ENCODE assay signal across 10 mouse cellular contexts in the genomic region with DNA sequence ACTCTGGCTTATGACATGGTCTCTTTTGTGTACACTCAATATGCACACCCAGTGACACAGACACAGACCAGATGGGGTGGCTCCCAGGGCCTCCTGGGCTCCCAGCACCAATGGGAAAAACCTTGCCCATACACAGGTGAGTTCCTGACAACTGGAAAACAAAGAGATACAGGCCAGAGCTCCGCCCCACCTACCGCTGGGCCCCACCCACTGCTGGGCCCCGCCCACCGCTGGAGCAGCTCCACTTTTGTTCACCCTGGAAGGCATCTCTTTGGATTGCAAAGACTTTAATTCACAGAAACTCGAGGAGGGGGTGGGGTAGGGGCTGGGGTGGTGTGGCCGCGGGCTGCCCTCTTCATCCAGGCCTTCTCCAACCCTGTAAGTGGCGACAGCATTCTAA. TPM values are rescaled to one million over a fixed set of nuclear protein-coding genes. Genes with fewer than 3 reads are reported as not detected.
A peak's percentile ranks its signal among the peaks of the same experiment; 100 is the strongest.
DNase-seq lines count a peak whose midpoint lies in the region; ATAC-seq and TF ChIP-seq lines count a peak whose summit lies in the region.
"Had no signal": no experiment of that assay in that cellular context is flagged by ENCODE, and none has a peak within 500 bp of the region (broad histone marks: within the 10 kb centered on the region; RNA-seq: fewer than 3 reads in every experiment).

No protein-coding gene starts in this region.

- WGBS in kidney, postnatal 0 days, result 41% methylated on average over 8 of the region's 8 CpGs
- 36% methylated on average over 8 of the region's 8 CpGs for WGBS in lung, postnatal 0 days

- H3K9me3 ChIP-seq in kidney, postnatal 0 days (replicated peaks; ENCODE audit: low read length), result no peaks in the 10 kb centered on the region
- H3K9me3 ChIP-seq in ES-E14 (ENCODE audit: control insufficient read depth, insufficient read depth, low read depth, low read length), result no peaks in the 10 kb centered on the region
- H3K9me3 ChIP-seq in lung, postnatal 0 days (ENCODE audit: low read length), result no peaks in the 10 kb centered on the region

- H3K27me3 ChIP-seq in kidney, postnatal 0 days (ENCODE audit: insufficient read depth, low read length), result no peaks in the 10 kb centered on the region
- H3K27me3 ChIP-seq in lung, postnatal 0 days (replicated peaks; ENCODE audit: insufficient read depth, low read length), result no peaks in the 10 kb centered on the region

- H3K27ac ChIP-seq in kidney, postnatal 0 days, result 0 out of 2 replicates have a peak overlapping the region, but pooled peaks have one; percentile 6
- no peak overlapping the region for H3K27ac ChIP-seq in ES-E14 (ENCODE audit: insufficient read depth, low read depth, low read length, poor library complexity, severe bottlenecking)
- no peak overlapping the region for H3K27ac ChIP-seq in lung, postnatal 0 days (ENCODE audit: low read length)

- no peak for TF ChIP-seq CTCF in kidney, postnatal 0 days (IDR thresholded peaks at IDR 0.05; ENCODE audit: low read depth)
- TF ChIP-seq CTCF in lung, postnatal 0 days (IDR thresholded peaks at IDR 0.05), result no peak

- no peaks in the 10 kb centered on the region for H3K36me3 ChIP-seq in kidney, postnatal 0 days (ENCODE audit: insufficient read depth, low read length)
- peaks cover 3% of the 10 kb centered on the region; the same call in 1 of the 2 replicates for H3K36me3 ChIP-seq in ES-E14 (ENCODE audit: control insufficient read depth, insufficient read depth, low read length, poor library complexity, severe bottlenecking)
- no peaks in the 10 kb centered on the region for H3K36me3 ChIP-seq in lung, postnatal 0 days (ENCODE audit: insufficient read depth, low read length)

- H3K9ac ChIP-seq in kidney, postnatal 0 days (ENCODE audit: low read depth, low read length), result no peak overlapping the region
- H3K9ac ChIP-seq in ES-E14 (ENCODE audit: insufficient read depth, low read depth, low read length, poor library complexity, severe bottlenecking), result 0 out of 2 replicates have a peak overlapping the region, but pooled peaks have one; percentile 37
- H3K9ac ChIP-seq in lung, postnatal 0 days (replicated peaks; ENCODE audit: low read depth), result no peak overlapping the region

- H3K4me2 ChIP-seq in kidney, postnatal 0 days (ENCODE audit: low read length), result no peak overlapping the region
- no peak overlapping the region for H3K4me2 ChIP-seq in lung, postnatal 0 days (replicated peaks; ENCODE audit: low read depth, low read length)

- no peak overlapping the region for H3K4me3 ChIP-seq in kidney, postnatal 0 days (replicated peaks; ENCODE audit: low read depth, low read length)
- H3K4me3 ChIP-seq in ES-E14 (ENCODE audit: insufficient read depth in 1 of 2, low read depth in 1 of 2, low read length in 2 of 2, poor library complexity in 1 of 2, severe bottlenecking in 1 of 2), result no peak overlapping the region; a peak in 1 of 4 replicates
- H3K4me3 ChIP-seq in lung, postnatal 0 days (ENCODE audit: low read depth, low read length), result no peak overlapping the region

- TF ChIP-seq EP300 in lung, postnatal 0 days (IDR thresholded peaks at IDR 0.05), result no peak

- in situ Hi-C loops in ES-E14 (cut with MboI; ENCODE audit: low sequenced_read_pairs in 2 of 2, unreplicated experiment in 2 of 2), result loop anchor here in 1 of 2 experiments (25.0 kb wide), 1 partner anchor 364 kb away; a partner anchor contains a TSS

- ATAC-seq in kidney, postnatal 0 days (replicated peaks; ENCODE audit: low FRiP score, low read depth), result no peak
- ATAC-seq in erythroid progenitor cell, adult 5-6 weeks (replicated peaks; ENCODE audit: low FRiP score, poor library complexity, severe bottlenecking), result 0 out of 2 replicates have a peak, but pooled peaks have one; percentile 44
- peak; percentile 18 for ATAC-seq in lung, postnatal 0 days

- DNase-seq in kidney, postnatal 0 days (ENCODE audit: low spot score), result no peak
- DNase-seq in kidney, adult 11 months, result no peak
- DNase-seq in ES-E14 (ENCODE audit: low read depth, low spot score), result peak; percentile 65
- no peak for DNase-seq in lung, postnatal 0 days (ENCODE audit: low spot score)
- DNase-seq in gastrocnemius, postnatal 25 days, result no peak
- DNase-seq in urinary bladder, postnatal 14 days (ENCODE audit: low spot score), result no peak
- DNase-seq: cerebellum, postnatal 14 days; heart, postnatal 10 days; thymus, postnatal 36 days had no signal

- peaks cover 10% of the 10 kb centered on the region; the same call in 1 of the 2 replicates for H3K4me1 ChIP-seq in kidney, postnatal 0 days (replicated peaks; ENCODE audit: insufficient read depth, low read length)
- H3K4me1 ChIP-seq in ES-E14 (ENCODE audit: control insufficient read depth in 2 of 2, insufficient read depth in 2 of 2, low read length in 2 of 2, poor library complexity in 1 of 2), result peaks cover 15 to 42% of the 10 kb centered on the region in 2 experiments
- peaks cover 3% of the 10 kb centered on the region; the same call in 1 of the 2 replicates for H3K4me1 ChIP-seq in lung, postnatal 0 days (ENCODE audit: insufficient read depth, low read depth, low read length)

TF ChIP-seq in ES-E14, 5 proteins besides CTCF, POLR2A, EP300 and RAD21:
- TF ChIP-seq CHD2 (IDR thresholded peaks at IDR 0.05; ENCODE audit: low read depth, low read length), result no peak
- no peak for TF ChIP-seq MAFK (IDR thresholded peaks at IDR 0.05; ENCODE audit: insufficient read depth, low read depth, low read length)
- TF ChIP-seq ZNF384 (IDR thresholded peaks at IDR 0.05; ENCODE audit: low read depth, low read length), result no peak
- TF ChIP-seq ZC3H11A (IDR thresholded peaks at IDR 0.05; ENCODE audit: borderline replicate concordance, low read depth, low read length), result no peak
- no peak for TF ChIP-seq HCFC1 (IDR thresholded peaks at IDR 0.05; ENCODE audit: borderline replicate concordance, insufficient read depth, low read length)
TF ChIP-seq in ES-E14: peak in this region for 0.

RNA-seq across cellular contexts. Expression of a gene that starts 14.8 kb away (rescaled TPM):
- polyA plus RNA-seq in kidney, postnatal 0 days (2015; fragmentation: Nextera tagmentation; extraction: Ambion mirVana), result 62.9 and 70.3 TPM in 2 replicates
- 30.7 and 38.1 TPM in 2 replicates for total RNA-seq in ES-E14 (2012; rRNA removed)
- 261 and 374 TPM in 2 replicates for total RNA-seq in erythroid progenitor cell, adult 5-6 weeks (2015; ENCODE audit: low replicate concordance)
- 263 and 320 TPM in 2 replicates for total RNA-seq in erythroid progenitor cell, adult 5-6 weeks (2017; ENCODE audit: low replicate concordance)
- polyA plus RNA-seq in lung, postnatal 0 days (2015; fragmentation: Nextera tagmentation; extraction: Ambion mirVana), result 59.4 and 69.4 TPM in 2 replicates
- total RNA-seq in gastrocnemius, postnatal 25 days (2021), result 10 to 100 TPM; 74.9 to 77.3 TPM
